Mouse (Mus musculus) central nervous system, embryonic 11.5 days (tissue): ENCODE measurements around the gene Ankrd11. TPM values are rescaled to one million over a fixed set of nuclear protein-coding genes. Genes with fewer than 3 reads are reported as not detected.

Experiments
- polyA plus RNA-seq: library from polyadenylated mRNA; depleted of rRNA; stranded (reverse); fragments of >200 nt; gene quantifications from 2 replicates; pipeline ENCODE4 v1.2.3, GENCODE M21; 2012; rRNA removed

The Ankrd11 gene
- polyA plus RNA-seq, result 70.6 and 79.6 TPM in 2 replicates

GRCm38 (mm10) chr8:123042158-123042973 lies at the start of gene Ankrd11:
TSS of gene Ankrd11 (minus strand) at chr8:123042277.

GRCm38 (mm10) chr8:123062721-123063120 lies 20.6 kb upstream of the Ankrd11 start, which contains the start of gene Spg7:
TSS of gene Spg7 (plus strand) at chr8:123062942.

GRCm38 (mm10) chr8:122847829-122848561 lies 194.1 kb downstream of the Ankrd11 start, which contains the start of gene Cdh15:
TSS of gene Cdh15 (plus strand) at chr8:122847966.

Other genes with a start within 250 kb of the Ankrd11 start
- gene Cdh15, start 194.3 kb downstream of the Ankrd11 start, polyA plus RNA-seq, result 0.47 and 6.9 TPM in 2 replicates
- gene Spg7, start 20.7 kb upstream of the Ankrd11 start, polyA plus RNA-seq, result 101 and 102 TPM in 2 replicates
- gene Rpl13, start 60.1 kb upstream of the Ankrd11 start, polyA plus RNA-seq, result 1,994 and 2,434 TPM in 2 replicates
- gene Cpne7, start 75.1 kb upstream of the Ankrd11 start, polyA plus RNA-seq, result 1.3 and 1.6 TPM in 2 replicates
- gene Sult5a1, start 116.0 kb upstream of the Ankrd11 start, polyA plus RNA-seq, result 4.5 and 9.5 TPM in 2 replicates
- 1.1 and 2.0 TPM in 2 replicates for gene Dpep1, start 144.0 kb upstream of the Ankrd11 start, polyA plus RNA-seq
- 81.7 and 91.7 TPM in 2 replicates for gene Chmp1a, start 170.5 kb upstream of the Ankrd11 start, polyA plus RNA-seq
- gene Spata33, start 170.6 kb upstream of the Ankrd11 start, polyA plus RNA-seq, result 6.1 and 8.3 TPM in 2 replicates
- 92.9 and 95.0 TPM in 2 replicates for gene Cdk10, start 182.6 kb upstream of the Ankrd11 start, polyA plus RNA-seq
- gene Spata2l, start 194.0 kb upstream of the Ankrd11 start, polyA plus RNA-seq, result 1.3 and 2.5 TPM in 2 replicates
- gene Zfp276, start 211.9 kb upstream of the Ankrd11 start, polyA plus RNA-seq, result 30.9 and 36.9 TPM in 2 replicates
- gene Vps9d1, start 212.1 kb upstream of the Ankrd11 start, polyA plus RNA-seq, result 62.1 and 62.6 TPM in 2 replicates